ENCODE assay signal across 9 mouse cellular contexts in the genomic region with DNA sequence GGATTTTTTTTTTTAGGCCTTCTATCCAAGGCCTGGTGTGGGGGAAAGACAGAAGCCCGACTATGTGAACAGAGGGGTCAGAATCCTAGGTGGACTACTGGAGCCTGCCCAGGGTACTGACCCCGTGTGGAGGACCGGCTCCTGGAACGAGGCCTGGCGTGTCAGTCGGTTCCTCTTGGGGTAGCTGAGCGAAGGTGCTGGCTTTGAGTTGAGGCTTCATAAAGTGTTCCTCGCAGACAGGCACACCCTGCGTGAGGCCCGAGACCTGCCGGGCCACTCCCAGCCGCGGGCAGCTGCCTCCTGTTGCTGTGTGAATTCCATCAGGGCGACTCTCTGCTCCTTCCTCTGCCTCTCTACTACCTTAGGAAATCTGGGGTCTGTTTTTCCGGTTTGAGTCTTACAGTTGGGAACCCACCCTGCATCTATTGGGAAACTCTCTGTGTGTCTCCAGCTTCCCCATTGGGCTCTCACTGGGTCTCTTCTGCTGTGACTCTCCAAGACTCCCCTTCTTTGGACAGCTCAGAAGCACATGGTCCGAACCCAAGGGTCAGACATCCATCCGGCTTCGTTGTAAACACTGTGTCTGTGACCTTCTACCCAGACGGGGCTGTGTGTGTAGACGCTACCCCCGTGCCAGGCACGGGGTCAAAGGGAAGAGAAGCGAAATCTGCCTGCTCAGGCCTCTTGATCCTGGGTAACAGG. TPM values are rescaled to one million over a fixed set of nuclear protein-coding genes. Genes with fewer than 3 reads are reported as not detected.
DNase-seq lines count a peak whose midpoint lies in the region; ATAC-seq and TF ChIP-seq lines count a peak whose summit lies in the region.
"Had no signal": no experiment of that assay in that cellular context is flagged by ENCODE, and none has a peak within 500 bp of the region (broad histone marks: within the 10 kb centered on the region; RNA-seq: fewer than 3 reads in every experiment).

No protein-coding gene starts in this region.

- TF ChIP-seq EP300 in liver, postnatal 0 days (IDR thresholded peaks at IDR 0.05; ENCODE audit: low read depth): no peak

- peak; percentile 83 for ATAC-seq in liver, postnatal 0 days
- no peak for ATAC-seq in midbrain, postnatal 0 days (ENCODE audit: low FRiP score)

- no peaks in the 10 kb centered on the region for H3K9me3 ChIP-seq in liver, postnatal 0 days (ENCODE audit: low read length)
- no peaks in the 10 kb centered on the region for H3K9me3 ChIP-seq in midbrain, postnatal 0 days (ENCODE audit: low read length)
- H3K9me3 ChIP-seq: neural tube, embryonic 13.5 days had no signal

- peaks cover 23% of the 10 kb centered on the region for H3K4me1 ChIP-seq in liver, postnatal 0 days (ENCODE audit: insufficient read depth)
- H3K4me1 ChIP-seq in midbrain, postnatal 0 days (ENCODE audit: insufficient read depth, low read length): no peaks in the 10 kb centered on the region

- no peak for TF ChIP-seq CTCF in liver, postnatal 0 days (IDR thresholded peaks at IDR 0.05; ENCODE audit: low read depth)
- TF ChIP-seq CTCF in midbrain, postnatal 0 days (IDR thresholded peaks at IDR 0.05): no peak

- peak overlapping the region; percentile 10; the same call in 1 of the 2 replicates for H3K4me2 ChIP-seq in liver, postnatal 0 days (ENCODE audit: low read depth, low read length)
- H3K4me2 ChIP-seq in midbrain, postnatal 0 days (ENCODE audit: low read depth, low read length, poor library complexity, severe bottlenecking): no peak overlapping the region
- H3K4me2 ChIP-seq: neural tube, embryonic 13.5 days had no signal

- H3K4me3 ChIP-seq in liver, postnatal 0 days (ENCODE audit: low read depth, low read length): no peak overlapping the region
- H3K4me3 ChIP-seq in midbrain, postnatal 0 days (ENCODE audit: low read depth, low read length): no peak overlapping the region
- H3K4me3 ChIP-seq: neural tube, embryonic 13.5 days had no signal

- WGBS in liver, postnatal 0 days (ENCODE audit: insufficient replicate concordance): 35% methylated on average over 23 of the region's 23 CpGs
- 78% methylated on average over 23 of the region's 23 CpGs for WGBS in midbrain, postnatal 0 days

- peak; percentile 37 for DNase-seq in ovary, postnatal 36 days (ENCODE audit: low spot score)
- no peak for DNase-seq in ovary, adult 18-20 months (ENCODE audit: low spot score)
- DNase-seq in kidney, adult 11 months: peak; percentile 48
- peak; percentile 47 for DNase-seq in liver, postnatal 0 days
- peak; percentile 18 for DNase-seq in splenic B cell, adult 2 months (ENCODE audit: low read depth, low spot score)
- DNase-seq in urinary bladder, postnatal 4 days (ENCODE audit: low spot score in 2 of 2): no peak
- DNase-seq in gastrocnemius, adult 8-10 months (ENCODE audit: low spot score in 2 of 2): no peak
- no peak for DNase-seq in midbrain, postnatal 0 days (ENCODE audit: low spot score)

- peak overlapping the region; percentile 75 for H3K27ac ChIP-seq in liver, postnatal 0 days (ENCODE audit: low read depth)
- H3K27ac ChIP-seq in midbrain, postnatal 0 days (ENCODE audit: low read depth, low read length): no peak overlapping the region
- H3K27ac ChIP-seq: neural tube, embryonic 13.5 days had no signal

- H3K9ac ChIP-seq in liver, postnatal 0 days (replicated peaks): no peak overlapping the region; the same call in 1 of the 2 replicates
- H3K9ac ChIP-seq in midbrain, postnatal 0 days (replicated peaks; ENCODE audit: low read length, poor library complexity, severe bottlenecking): no peak overlapping the region
- H3K9ac ChIP-seq: neural tube, embryonic 13.5 days had no signal

- H3K36me3 ChIP-seq in liver, postnatal 0 days (replicated peaks; ENCODE audit: insufficient read depth, low read length): no peaks in the 10 kb centered on the region
- no peaks in the 10 kb centered on the region for H3K36me3 ChIP-seq in splenic B cell, adult 2 months (ENCODE audit: control insufficient read depth, insufficient read depth, low read length, poor library complexity, severe bottlenecking)
- no peaks in the 10 kb centered on the region for H3K36me3 ChIP-seq in midbrain, postnatal 0 days (ENCODE audit: insufficient read depth, low read length)
- H3K36me3 ChIP-seq: neural tube, embryonic 13.5 days had no signal

- H3K27me3 ChIP-seq in liver, postnatal 0 days (ENCODE audit: insufficient read depth, low read length): no peaks in the 10 kb centered on the region
- no peaks in the 10 kb centered on the region for H3K27me3 ChIP-seq in splenic B cell, adult 2 months (ENCODE audit: control insufficient read depth, insufficient read depth, low read length, poor library complexity, severe bottlenecking)
- H3K27me3 ChIP-seq in midbrain, postnatal 0 days (ENCODE audit: insufficient read depth, low read length): no peaks in the 10 kb centered on the region
- H3K27me3 ChIP-seq: neural tube, embryonic 13.5 days had no signal

RNA-seq across cellular contexts. Expression of a gene that starts 26.5 kb away (rescaled TPM):
- 0.33 and 0.38 TPM in 2 replicates for polyA plus RNA-seq in liver, postnatal 0 days (2015; fragmentation: Nextera tagmentation; extraction: Ambion mirVana)
- 10 to 100 TPM; 32.3 to 43.2 (median 36.3) TPM for total RNA-seq in gastrocnemius, adult 8-10 months (2022)
- total RNA-seq in midbrain, postnatal 0 days (2014; rRNA removed): 4.4 TPM in 2 replicates
- 0.47 and 0.49 TPM in 2 replicates for polyA plus RNA-seq in midbrain, postnatal 0 days (2015; fragmentation: Nextera tagmentation; extraction: Ambion mirVana)

RNA-seq across cellular contexts. Expression of a gene that starts 51.8 kb away (rescaled TPM):
- polyA plus RNA-seq in liver, postnatal 0 days (2015; fragmentation: Nextera tagmentation; extraction: Ambion mirVana): 33.0 and 36.5 TPM in 2 replicates
- total RNA-seq in gastrocnemius, adult 8-10 months (2022): 10 to 100 TPM; 47.5 to 82.4 (median 65.4) TPM
- total RNA-seq in midbrain, postnatal 0 days (2014; rRNA removed): 12.6 and 13.6 TPM in 2 replicates
- polyA plus RNA-seq in midbrain, postnatal 0 days (2015; fragmentation: Nextera tagmentation; extraction: Ambion mirVana): 3.2 and 3.7 TPM in 2 replicates

RNA-seq across cellular contexts. Expression of a gene that starts 58.5 kb away (rescaled TPM):
- 0.16 and 0.22 TPM in 2 replicates for polyA plus RNA-seq in liver, postnatal 0 days (2015; fragmentation: Nextera tagmentation; extraction: Ambion mirVana)
- total RNA-seq in gastrocnemius, adult 8-10 months (2022): not detected
- total RNA-seq in midbrain, postnatal 0 days (2014; rRNA removed): 1.5 and 4.3 TPM in 2 replicates
- 2.1 and 3.2 TPM in 2 replicates for polyA plus RNA-seq in midbrain, postnatal 0 days (2015; fragmentation: Nextera tagmentation; extraction: Ambion mirVana)

Comparison
In these comparisons a context has a peak if more than half of its experiments do, and no peak if none do; other contexts are left out.
1. DNase-seq: peak in ovary, postnatal 36 days (single experiment), kidney, adult 11 months (single experiment), liver, postnatal 0 days (single experiment) and splenic B cell, adult 2 months (single experiment); none in ovary, adult 18-20 months (single experiment), urinary bladder, postnatal 4 days (0 of 2), gastrocnemius, adult 8-10 months (0 of 2) and midbrain, postnatal 0 days (single experiment).